Mouse (Mus musculus): ENCODE measurements around the gene Lemd1.
A peak's percentile ranks its signal among the peaks of the same experiment; 100 is the strongest.

Gene Lemd1

GRCm38 (mm10) chr1:132165859-132166258 is 25.4 kb upstream of the Lemd1 start:
- peak in 1 of 2 experiments; percentile 48 for DNase-seq

GRCm38 (mm10) chr1:132168115-132168767 is 23.0 kb upstream of the Lemd1 start:
- peak in 1 of 2 experiments; percentile 51 for DNase-seq

GRCm38 (mm10) chr1:132170698-132171097 is 20.5 kb upstream of the Lemd1 start:
- DNase-seq = no peak

DNA sequence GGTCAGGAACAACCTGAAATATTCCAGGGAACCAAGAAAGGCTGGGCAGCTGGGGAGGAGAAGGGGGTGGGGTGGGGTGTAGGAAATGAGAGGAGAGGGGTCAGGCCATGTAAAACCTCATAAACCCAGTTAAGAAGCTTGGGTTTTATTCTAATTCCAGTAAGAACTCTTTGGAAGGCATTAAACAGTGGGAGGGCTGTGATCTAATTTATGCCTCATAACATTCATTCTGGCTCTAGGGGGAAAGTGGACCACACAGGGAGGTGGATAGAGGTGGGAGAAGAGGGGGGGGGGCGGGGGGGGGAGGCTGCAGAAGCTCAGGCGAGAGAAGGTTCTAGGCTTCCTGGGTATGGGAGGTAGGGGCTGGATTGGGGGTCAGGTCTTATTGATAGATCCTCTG is 19.6 kb upstream of the Lemd1 start:
- DNase-seq = no peak

DNA sequence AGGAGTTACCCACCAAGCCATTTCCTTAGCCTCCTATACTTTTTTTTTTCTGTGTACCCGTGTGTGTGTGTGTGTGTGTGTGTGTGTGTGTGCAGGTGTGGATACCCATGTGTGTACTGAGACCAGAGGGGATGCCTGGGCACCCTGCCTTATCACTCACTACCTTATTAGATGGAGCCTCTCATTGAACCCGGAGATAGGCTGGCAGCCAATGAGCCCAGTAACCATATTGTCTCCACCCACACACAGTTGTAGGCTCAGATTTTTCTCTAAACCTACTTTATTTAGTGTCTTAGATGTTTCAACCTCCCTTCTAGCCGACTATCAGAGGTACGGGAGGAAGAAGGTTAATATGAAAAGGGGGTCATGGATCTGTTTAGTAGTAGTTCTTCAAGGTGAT is 4.9 kb upstream of the Lemd1 start:
- DNase-seq = no peak

- no peak for DNase-seq
These were observed 2.7 kb upstream of the Lemd1 start for GRCm38 (mm10) chr1:132188442-132189066.

GRCm38 (mm10) chr1:132189231-132189630 is 2.0 kb upstream of the Lemd1 start:
- no peak for DNase-seq

- DNase-seq = peak; percentile 11 to 55
These were observed 1.2 kb upstream of the Lemd1 start for GRCm38 (mm10) chr1:132190040-132190513.

DNA sequence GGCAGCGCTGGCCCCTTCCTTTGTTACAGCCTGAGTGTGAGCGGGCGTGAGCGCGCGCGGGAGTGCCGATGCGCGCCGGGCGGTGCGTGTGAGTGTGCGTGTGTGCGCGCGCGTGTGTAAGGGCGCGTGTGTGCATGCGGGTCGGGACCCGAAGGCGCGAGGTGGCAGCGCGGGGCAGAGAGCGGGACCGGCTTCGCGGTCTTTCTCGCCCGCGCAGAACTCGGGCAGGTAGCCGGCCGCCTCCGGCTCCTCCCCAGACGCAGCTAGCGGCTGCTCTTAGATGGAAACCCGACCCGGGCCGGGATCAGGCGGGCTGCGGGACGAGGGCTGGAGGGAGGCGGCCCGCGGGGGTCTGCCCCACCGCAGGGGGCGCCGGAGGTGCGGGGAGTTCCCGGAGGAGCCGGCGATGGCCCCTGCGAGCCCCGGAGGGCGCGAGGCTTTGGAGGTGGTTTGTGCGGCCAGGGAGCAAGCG is 574 bp upstream of the Lemd1 start:
- DNase-seq = peak in 1 of 2 experiments; percentile 41

DNA sequence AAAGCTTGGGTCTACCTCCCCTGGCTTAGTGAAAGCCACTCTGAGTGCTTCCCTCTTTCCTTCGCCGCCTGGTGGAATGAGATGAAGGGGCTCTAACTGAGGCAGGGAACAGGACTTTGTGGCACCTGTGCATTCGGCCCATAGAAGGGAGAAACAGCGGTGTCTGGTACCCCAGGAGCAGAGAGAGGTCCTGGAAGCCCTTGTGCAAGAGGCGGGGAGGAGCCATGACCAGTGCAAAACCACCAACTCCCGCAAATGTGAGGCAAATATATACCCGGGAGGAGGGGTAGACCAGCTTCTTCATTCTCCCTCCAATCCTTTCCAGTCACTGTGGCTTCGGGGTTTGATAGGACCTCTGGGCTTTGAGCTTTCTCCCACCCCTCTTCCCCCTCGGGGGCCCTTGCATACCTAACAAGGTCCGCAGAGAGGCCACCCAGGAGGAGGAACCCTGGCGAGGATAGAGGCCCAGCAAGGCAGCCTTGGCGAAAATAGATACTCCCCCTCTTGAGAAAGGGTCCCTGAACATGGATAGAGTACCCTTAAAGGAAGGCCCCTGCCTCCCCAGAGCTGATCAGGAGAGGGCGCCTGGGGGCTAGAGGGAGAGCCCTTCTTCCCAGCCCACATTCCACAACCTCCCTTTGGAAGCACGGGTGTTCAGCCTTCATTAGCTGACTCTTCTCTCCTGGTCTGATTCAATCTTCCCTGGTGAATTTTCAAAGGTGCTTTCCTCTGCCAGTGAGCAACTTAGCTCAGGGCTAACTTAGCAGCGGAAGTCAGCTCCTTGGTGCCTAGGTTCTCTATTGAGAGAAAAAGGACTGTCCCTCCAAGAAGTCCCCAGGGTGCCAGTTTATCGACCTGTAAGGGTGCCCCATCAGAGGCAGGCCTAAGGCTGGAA is 802 bp downstream of the Lemd1 start:
- no peak for DNase-seq

- DNase-seq = no peak
These were observed 2.6 kb downstream of the Lemd1 start for GRCm38 (mm10) chr1:132193806-132194205.

DNA sequence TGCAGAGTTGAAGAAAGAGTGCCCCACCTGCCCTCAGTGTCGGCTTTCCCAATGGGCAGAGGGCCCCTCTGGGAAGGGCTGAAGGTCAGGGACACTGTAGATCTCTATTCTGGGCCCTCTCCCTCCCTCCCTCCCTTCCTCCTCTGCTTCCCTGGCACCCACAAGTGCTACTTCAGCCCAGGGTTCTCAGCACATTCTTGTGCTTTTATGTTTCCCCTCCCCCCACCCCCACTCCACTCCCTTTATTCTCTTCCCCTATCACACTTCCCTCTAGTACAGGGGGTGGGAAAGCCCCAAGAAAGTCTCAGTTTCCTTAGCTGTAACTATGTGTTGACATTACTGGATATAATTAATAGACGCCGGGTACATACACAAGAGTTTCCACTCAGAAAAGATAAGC is 3.4 kb downstream of the Lemd1 start:
- DNase-seq = no peak

DNA sequence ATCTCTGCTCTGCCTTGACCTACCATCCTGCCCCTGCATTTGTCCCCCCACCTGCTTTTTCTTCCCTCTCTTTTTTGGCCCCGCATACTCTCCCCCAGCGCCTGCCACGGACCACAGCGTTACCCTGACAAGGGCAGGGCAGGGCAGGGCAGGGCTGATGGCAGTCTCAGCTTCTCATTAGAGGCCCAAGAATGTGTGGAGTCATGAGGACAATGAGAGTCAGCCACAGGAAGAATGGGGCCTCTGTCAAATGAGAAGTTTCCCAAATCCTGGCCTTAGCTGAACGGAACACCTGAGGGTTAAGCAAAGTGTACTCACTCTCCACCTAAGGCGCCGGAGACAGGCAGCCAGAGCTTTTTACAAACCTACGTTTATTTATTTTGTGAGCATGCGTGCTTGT is 3.9 kb downstream of the Lemd1 start:
- no peak for DNase-seq

- DNase-seq = no peak
These were observed 4.5 kb downstream of the Lemd1 start for GRCm38 (mm10) chr1:132195681-132196080.

DNA sequence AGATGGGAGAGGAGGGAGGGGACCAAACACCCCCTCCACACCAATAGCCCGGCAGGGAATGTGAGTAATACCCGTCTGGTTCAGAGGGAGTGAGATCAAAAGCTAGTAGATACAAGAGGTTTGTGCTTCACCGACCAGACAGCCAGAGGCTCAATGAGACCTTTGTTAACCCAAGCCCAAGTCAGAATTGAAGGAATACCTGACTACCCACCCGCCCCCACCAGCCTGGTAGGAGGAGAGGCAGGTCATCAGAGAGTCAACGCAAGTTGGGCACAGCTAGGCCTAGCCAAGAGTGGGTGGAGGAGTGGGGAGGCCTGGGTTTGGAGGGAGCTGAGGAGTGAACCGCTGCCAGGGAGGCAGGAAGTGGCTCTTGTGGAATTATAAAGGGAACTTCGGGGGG is 5.1 kb downstream of the Lemd1 start:
- no peak for DNase-seq

- DNase-seq = no peak
These were observed 6.4 kb downstream of the Lemd1 start for GRCm38 (mm10) chr1:132197666-132198065.

- DNase-seq = no peak
These were observed 7.3 kb downstream of the Lemd1 start for GRCm38 (mm10) chr1:132198401-132199071.

DNA sequence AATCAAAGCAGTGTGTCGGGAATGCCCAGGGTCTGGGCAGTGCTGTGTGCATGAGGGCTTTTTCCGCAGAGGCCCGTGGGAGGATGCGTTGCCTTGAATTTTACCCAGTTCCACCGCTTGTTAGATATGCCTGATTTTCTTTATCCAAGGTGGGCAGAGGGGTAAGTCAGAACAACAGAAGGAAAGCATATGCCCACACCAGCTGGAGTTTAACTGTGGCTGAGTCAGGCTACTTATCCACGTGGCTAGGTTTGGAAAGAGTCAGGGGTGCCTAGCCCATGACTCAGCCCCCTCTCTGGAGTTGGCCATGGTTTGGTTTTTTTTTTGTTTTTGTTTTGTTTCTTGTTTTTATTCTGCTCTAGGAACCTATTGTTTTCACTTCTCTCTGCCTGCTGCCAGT is 8.0 kb downstream of the Lemd1 start:
- DNase-seq = no peak

GRCm38 (mm10) chr1:132199934-132200333 is 8.7 kb downstream of the Lemd1 start:
- no peak for DNase-seq

GRCm38 (mm10) chr1:132200562-132201510 is 9.6 kb downstream of the Lemd1 start:
- no peak for DNase-seq

DNA sequence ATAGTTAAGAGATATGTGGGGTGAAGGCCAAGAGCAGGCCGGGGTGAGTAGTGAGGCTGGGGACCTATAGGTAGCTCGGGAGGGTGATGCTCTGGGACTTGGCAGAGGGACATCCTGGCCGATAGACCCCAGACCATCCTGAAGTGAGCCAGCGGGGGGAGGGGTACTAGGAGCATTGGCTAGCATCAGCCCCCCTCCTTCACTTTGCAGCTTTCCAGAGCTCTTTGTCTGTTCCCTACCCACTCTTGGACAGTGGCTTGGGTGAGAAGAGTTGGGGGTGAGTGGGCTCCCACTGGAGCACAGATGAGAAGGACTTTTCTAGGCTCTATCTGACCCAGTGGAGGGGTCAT is 10.3 kb downstream of the Lemd1 start:
- DNase-seq = no peak

DNA sequence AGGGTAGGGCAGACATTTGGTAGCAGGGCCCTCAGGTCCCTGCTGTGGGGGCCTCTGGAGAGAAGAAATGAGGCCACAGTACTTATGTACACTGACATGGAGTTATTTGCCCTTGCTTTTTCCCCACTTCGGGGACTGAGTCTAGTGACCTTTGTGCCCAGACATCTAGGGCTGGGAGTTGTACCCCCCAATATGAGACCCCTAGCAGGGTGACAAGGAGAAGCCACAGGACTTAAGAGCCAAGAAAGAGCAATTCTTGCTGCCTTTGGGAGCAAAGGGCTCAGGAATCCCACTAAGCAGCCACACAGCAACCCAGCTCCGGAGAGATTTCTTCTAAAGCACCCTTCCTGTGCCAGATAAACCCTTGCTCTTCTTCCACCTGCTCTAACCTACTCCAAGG is 10.7 kb downstream of the Lemd1 start:
- no peak for DNase-seq
